Mouse (Mus musculus): ENCODE data around the gene Clock.

DNA sequence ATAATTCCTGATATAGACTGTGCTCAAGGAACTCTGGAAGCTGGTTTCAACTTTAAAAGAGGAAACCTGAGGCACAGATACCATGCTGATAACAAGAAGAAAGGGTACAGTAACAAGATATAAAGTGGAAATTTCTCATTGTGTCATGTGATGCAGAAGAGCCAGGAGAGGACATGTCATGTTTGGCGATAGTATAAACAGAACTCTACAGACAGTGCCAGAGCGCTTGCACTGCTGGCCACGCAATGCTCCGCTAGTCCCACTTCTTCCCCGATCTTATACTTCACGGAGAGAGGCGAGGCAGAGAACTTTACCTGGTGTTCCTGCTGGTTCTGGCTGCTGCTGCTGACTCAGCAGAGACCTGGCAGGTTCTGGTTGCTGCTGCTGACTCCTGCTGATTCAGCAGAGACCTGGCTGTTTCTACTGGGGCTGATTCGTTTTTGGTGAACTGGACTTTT lies 15.3 kb downstream of the Clock start:
- TF ChIP-seq TAL1 (IDR thresholded peaks at IDR 0.05; ENCODE audit: low read length), result no peak
- TF ChIP-seq GATA1 (IDR thresholded peaks at IDR 0.05; ENCODE audit: low read length), result no peak

Data from erythroblast, embryonic 14.5 days (primary cell).